Mouse (Mus musculus): Measurements from ENCODE around the gene Srebf1.
A peak's percentile ranks its signal among the peaks of the same experiment; 100 is the strongest.

The Srebf1 gene

GRCm38 (mm10) chr11:60205026-60205425 is 17.4 kb downstream of the Srebf1 start:
- DNase-seq (ENCODE audit: low read depth), result peak; percentile 47

DNA sequence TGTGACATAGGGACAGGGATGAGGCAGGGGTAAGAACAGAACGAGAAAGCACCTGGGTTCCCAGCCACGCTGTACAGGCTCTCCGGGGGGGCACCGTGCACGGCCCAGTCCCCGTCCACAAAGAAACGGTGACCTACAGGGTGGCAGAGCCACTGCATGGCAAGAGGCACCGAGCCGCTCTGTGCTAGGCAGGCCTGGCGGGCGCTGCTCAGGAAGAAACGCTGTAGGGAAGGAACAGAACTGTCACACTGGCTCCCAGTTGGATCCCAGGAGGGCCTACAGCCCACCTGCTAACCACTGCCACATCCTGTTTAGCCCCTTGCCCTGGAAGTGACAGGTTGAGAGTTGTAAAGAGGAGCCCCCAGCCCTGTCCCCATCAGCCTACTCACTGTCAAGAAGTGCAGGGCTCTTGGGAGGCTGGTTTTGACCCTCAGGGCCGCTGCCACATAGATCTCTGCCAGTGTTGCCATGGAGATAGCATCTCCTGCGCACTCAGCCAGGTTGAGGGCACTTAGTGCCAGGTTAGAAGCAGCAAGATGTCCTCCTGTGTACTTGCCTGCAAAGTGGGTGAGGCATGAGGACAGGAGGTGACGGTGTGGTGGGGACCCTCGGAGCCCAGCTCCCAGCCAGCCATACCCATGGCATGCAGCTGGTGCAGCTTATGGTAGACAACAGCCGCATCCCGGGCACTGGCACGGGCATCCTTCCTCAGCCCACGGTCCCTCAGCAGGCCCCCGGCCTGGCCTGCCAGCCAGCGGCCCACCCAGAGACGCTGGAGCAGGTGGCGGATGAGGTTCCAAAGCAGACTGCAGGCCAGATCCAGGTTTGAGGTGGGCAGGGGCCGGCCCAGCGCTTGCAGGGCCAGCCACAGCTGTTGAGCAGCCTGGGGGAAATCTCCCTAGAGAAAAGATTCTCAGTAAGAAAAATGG is 19.4 kb downstream of the Srebf1 start:
- DNase-seq (ENCODE audit: low read depth), result no peak

DNA sequence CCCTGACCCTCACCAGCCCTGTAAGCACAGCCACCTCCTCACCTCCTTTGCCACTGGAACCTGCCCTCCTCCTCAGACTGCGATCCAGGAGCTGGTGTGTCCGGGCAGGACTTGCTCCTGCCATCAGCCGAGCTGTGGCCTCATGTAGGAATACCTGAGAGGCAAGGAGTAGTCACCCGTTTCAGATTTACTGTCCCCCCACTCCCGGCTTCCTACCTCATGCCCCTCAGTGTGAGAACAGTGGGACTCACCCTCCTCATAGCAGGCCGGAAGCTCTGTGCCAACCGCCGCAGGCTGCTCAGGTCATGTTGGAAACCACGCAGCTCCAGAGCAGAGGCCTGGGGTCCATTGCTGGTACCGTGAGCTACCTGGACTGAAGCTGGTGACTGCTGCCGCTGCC is 22.0 kb downstream of the Srebf1 start:
- DNase-seq (ENCODE audit: low read depth), result no peak

DNA sequence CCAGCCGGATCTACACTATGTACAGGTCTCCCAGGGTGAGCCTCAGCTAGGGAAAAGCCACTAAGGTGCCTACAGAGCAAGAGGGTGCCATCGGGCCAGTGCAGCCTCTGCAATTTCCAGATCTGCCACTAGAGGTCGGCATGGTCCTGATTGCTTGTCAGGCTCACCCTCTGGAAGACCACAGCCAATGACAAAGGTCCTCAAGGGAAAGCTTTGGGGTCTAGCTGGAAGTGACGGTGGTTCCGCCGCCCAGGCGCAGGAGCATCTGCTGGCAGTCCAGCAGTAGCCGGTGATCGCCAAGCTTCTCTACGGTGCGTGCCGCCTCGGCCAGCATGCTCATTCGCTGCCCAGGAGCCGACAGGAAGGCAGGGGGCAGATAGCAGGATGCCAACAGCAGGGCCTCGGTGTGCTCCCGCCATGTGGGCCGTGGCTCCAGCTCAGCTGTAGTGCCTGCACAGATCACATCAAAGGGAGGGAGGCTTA is 22.6 kb downstream of the Srebf1 start:
- peak; percentile 81 for DNase-seq (ENCODE audit: low read depth)

GRCm38 (mm10) chr11:60198651-60199050 is 23.7 kb downstream of the Srebf1 start:
- DNase-seq (ENCODE audit: low read depth), result no peak

GRCm38 (mm10) chr11:60197998-60198619 is 24.3 kb downstream of the Srebf1 start:
- no peak for DNase-seq (ENCODE audit: low read depth)

DNA sequence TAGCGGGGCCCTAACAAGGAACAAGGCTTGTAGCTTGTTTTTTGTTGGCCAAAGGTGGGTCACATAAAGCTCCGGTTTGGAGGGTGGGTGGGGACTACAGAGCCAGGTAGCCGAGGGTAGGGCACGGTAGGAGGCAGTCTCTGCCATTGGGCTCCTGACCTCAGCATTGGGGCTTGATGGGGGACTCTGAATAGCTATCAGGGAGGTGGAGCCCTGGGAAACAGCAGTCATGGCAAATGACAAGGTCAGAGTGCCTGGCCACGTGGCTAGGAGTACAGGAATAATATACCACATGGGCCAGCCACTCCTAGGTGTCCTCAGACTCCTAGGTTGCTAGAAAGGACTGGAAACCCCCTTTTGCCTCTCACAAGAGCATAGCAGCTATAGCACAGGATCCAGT is 26.0 kb downstream of the Srebf1 start:
- DNase-seq (ENCODE audit: low read depth), result no peak

DNA sequence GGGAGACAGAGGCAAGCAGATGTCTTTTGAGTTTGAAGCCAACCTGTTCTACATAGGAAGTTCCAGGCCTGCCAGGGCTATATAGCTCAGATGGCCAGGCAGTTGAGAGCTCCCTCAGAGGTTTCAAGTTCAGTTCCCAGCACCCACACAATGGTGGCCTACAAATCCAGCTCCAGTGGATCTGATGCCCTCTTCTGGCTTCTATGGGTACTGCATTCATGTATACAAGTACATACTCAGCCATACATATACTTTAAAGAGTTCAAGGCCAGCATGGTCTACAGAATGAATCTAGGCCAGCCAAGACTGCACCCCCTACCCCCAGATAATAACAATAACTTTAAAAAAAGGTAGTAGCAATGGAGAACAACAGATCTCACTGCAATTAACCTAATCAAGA is 27.3 kb downstream of the Srebf1 start:
- peak; percentile 74 for DNase-seq (ENCODE audit: low read depth)

DNA sequence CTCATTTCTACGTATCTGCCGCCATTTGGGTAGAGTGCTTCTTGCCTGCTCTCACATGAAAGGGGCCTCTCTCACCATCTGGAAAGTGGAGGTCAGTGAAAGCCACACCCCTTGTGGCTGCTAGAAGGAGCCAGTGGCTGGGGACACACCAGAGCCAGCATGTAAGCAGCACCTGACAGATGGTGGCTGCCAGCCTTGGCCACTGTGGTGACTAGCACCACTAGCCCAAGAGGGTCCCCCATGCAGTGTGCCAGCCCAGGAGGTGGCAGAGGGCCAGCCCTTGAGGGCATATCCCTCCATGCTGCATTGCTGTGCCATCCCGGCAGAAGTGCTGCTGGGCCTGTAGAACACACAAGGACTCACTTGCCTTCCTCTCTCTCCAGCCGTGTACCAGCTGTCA is 28.8 kb downstream of the Srebf1 start:
- DNase-seq (ENCODE audit: low read depth), result no peak

DNA sequence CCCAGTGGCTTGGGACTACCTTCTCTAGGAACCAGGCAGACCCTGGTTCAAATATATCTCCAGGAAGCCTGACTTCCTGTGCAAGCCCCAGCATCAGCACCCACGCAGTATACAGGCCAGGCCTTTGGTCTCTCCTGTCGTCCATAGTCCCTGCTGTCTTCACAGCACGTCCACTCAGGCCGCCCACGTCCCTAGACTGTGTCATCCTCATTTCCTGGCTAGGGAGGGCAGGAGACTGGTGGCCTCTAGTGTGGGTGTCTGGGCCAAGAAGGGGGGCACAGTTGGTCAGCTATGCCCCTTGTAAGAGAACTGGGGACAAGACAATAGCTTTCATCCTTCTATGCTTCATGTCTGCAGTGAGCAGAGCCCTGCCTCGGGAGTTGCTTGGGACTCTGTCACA is 29.8 kb downstream of the Srebf1 start:
- DNase-seq (ENCODE audit: low read depth), result peak; percentile 29

- DNase-seq (ENCODE audit: low read depth), result no peak
Measured at GRCm38 (mm10) chr11:60190055-60190641, 32.2 kb downstream of the Srebf1 start.

DNA sequence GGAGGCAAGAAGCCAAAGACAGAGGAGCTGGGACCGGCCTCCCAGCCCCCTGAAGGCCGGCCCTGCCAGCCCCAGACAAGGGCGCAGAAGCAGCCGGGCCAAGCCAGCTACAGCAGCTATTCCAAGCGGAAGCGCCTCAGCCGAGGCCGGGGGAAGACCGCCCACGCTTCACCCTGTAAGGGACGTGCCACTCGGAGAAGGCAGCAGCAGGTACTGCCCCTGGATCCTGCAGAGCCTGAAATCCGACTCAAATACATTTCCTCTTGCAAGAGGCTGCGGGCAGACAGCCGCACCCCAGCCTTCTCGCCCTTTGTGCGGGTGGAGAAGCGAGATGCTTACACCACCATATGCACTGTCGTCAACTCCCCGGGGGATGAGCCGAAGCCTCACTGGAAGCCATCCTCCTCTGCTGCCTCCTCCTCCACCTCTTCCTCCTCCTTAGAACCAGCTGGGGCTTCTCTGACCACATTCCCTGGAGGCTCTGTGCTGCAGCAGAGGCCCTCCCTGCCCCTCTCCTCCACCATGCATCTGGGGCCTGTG is 32.8 kb downstream of the Srebf1 start:
- DNase-seq (ENCODE audit: low read depth), result no peak

DNA sequence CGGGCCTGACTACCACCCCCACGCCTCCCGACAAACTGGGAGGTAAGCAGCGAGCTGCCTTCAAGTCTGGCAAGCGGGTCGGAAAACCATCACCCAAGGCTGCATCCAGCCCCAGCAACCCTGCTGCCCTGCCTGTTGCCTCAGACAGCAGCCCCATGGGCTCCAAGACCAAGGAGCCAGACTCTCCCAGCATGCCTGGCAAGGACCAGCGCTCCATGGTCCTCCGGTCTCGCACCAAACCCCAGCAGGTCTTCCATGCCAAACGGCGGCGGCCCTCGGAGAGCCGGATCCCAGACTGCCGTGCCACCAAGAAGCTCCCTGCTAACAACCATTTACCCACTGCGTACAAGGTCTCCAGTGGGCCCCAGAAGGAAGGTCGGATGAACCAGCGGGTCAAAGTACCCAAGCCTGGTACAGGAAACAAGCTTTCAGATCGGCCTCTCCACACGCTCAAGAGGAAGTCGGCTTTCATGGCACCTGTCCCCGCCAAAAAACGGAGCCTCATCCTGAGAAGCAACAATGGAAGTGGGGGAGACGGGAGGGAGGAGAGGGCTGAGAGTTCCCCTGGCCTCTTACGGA is 34.0 kb downstream of the Srebf1 start:
- DNase-seq (ENCODE audit: low read depth), result no peak

- no peak for DNase-seq (ENCODE audit: low read depth)
Measured at GRCm38 (mm10) chr11:60187070-60187469, 35.3 kb downstream of the Srebf1 start.

DNA sequence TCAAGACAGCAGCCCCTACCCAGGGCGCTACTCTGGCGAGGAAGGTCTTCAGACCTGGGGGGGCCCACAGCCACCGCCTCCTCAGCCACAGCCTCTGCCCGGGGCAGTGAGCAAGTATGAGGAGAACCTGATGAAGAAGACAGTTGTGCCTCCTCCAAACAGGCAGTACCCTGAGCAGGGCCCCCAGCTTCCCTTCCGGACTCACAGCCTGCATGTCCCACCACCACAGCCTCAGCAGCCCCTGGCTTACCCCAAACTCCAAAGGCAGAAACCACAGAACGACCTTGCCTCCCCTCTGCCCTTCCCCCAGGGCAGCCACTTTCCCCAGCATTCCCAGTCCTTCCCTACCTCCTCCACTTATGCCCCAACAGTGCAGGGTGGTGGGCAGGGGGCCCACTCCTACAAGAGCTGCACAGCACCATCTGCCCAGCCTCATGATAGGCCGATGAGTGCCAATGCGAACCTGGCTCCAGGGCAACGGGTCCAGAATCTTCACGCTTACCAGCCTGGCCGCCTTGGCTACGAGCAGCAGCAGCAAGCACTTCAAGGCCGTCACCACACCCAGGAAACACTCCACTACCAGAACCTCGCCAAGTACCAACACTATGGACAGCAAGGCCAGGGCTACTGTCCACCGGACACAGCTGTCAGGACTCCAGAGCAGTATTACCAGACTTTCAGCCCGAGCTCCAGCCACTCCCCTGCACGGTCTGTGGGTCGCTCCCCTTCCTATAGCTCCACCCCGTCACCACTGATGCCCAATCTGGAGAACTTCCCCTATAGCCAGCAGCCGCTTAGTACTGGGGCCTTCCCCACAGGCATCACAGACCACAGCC is 36.8 kb downstream of the Srebf1 start:
- DNase-seq (ENCODE audit: low read depth), result peak; percentile 65

GRCm38 (mm10) chr11:60184346-60185325 is 37.7 kb downstream of the Srebf1 start:
- no peak for DNase-seq (ENCODE audit: low read depth)

- no peak for DNase-seq (ENCODE audit: low read depth)
Measured at GRCm38 (mm10) chr11:60182741-60183140, 39.6 kb downstream of the Srebf1 start.

- peak; percentile 25 for DNase-seq (ENCODE audit: low read depth)
Measured at GRCm38 (mm10) chr11:60182116-60182670, 40.2 kb downstream of the Srebf1 start.

- DNase-seq (ENCODE audit: low read depth), result no peak
Measured at GRCm38 (mm10) chr11:60178506-60178905, 43.9 kb downstream of the Srebf1 start.

- DNase-seq (ENCODE audit: low read depth), result no peak
Measured at GRCm38 (mm10) chr11:60178005-60178404, 44.4 kb downstream of the Srebf1 start.
